Mouse (Mus musculus): ENCODE measurements at regions not wholly inside any gene's neighbourhood (a gene's known extent, or its start where the extent isn't known, plus 50 kb on each side); places are given as distances from the start of the nearest gene placed in this dataset.

GRCm38 (mm10) chr2:174848981-174849681 lies 88.7 kb downstream of the Edn3 start:
- Histone ChIP-seq H3K4me3 (ENCODE audit: low read depth, low read length) (no peak overlapping the region), H3K27ac (ENCODE audit: low read depth, low read length) (0 out of 2 replicates have a peak overlapping the region, but pooled peaks have one; percentile 18), H3K27me3 (ENCODE audit: control insufficient read depth, insufficient read depth, low read length) (no peaks in the 10 kb centered on the region), H3K9me3 (ENCODE audit: control insufficient read depth, low read length) (no peaks in the 10 kb centered on the region), H3K36me3 (ENCODE audit: control insufficient read depth, insufficient read depth, low read length) (no peaks in the 10 kb centered on the region), H3K4me1 (replicated peaks; ENCODE audit: control insufficient read depth, insufficient read depth, low read length) (peaks cover 9% of the 10 kb centered on the region; the same call in 1 of the 2 replicates), H3K9ac (ENCODE audit: low read length) (no peak overlapping the region), H3K4me2 (ENCODE audit: low read depth, low read length, severe bottlenecking) (no peak overlapping the region)
- 50% methylated on average over 16 of the region's 16 CpGs for WGBS
- DNase-seq (ENCODE audit: low spot score) (peak; percentile 60), ATAC-seq (replicated peaks; ENCODE audit: low FRiP score) (peak; percentile 44)

- ATAC-seq (replicated peaks; ENCODE audit: low FRiP score), result no peak
- Histone ChIP-seq H3K36me3 (ENCODE audit: control insufficient read depth, insufficient read depth, low read length) (no peaks in the 10 kb centered on the region), H3K27me3 (ENCODE audit: control insufficient read depth, insufficient read depth, low read length) (no peaks in the 10 kb centered on the region), H3K4me2 (ENCODE audit: low read depth, low read length, severe bottlenecking) (no peak overlapping the region), H3K9me3 (ENCODE audit: control insufficient read depth, low read length) (no peaks in the 10 kb centered on the region), H3K9ac (ENCODE audit: low read length) (no peak overlapping the region), H3K27ac (ENCODE audit: low read depth, low read length) (no peak overlapping the region), H3K4me1 (replicated peaks; ENCODE audit: control insufficient read depth, insufficient read depth, low read length) (peaks cover 9% of the 10 kb centered on the region; the same call in 1 of the 2 replicates), H3K4me3 (ENCODE audit: low read depth, low read length) (no peak overlapping the region)
- WGBS, result 76% methylated on average over 16 of the region's 16 CpGs
- DNase-seq (ENCODE audit: low spot score), result no peak
These were observed 90.4 kb downstream of the Edn3 start for GRCm38 (mm10) chr2:174850860-174851259.

- no peak overlapping the region for H3K27ac ChIP-seq (ENCODE audit: low read depth, low read length)
- WGBS, result 19% methylated on average over 22 of the region's 22 CpGs
- no peak overlapping the region for H3K4me2 ChIP-seq (ENCODE audit: low read depth, low read length, severe bottlenecking)
- peaks cover 9% of the 10 kb centered on the region; the same call in 1 of the 2 replicates for H3K4me1 ChIP-seq (replicated peaks; ENCODE audit: control insufficient read depth, insufficient read depth, low read length)
- H3K27me3 ChIP-seq (ENCODE audit: control insufficient read depth, insufficient read depth, low read length), result no peaks in the 10 kb centered on the region
- H3K4me3 ChIP-seq (ENCODE audit: low read depth, low read length), result no peak overlapping the region
- DNase-seq (ENCODE audit: low spot score) (peak; percentile 92), ATAC-seq (replicated peaks; ENCODE audit: low FRiP score) (peak; percentile 62)
- H3K9me3 ChIP-seq (ENCODE audit: control insufficient read depth, low read length), result no peaks in the 10 kb centered on the region
- 0 out of 2 replicates have a peak overlapping the region, but pooled peaks have one; percentile 32 for H3K9ac ChIP-seq (ENCODE audit: low read length)
- no peaks in the 10 kb centered on the region for H3K36me3 ChIP-seq (ENCODE audit: control insufficient read depth, insufficient read depth, low read length)
These were observed 91.3 kb downstream of the Edn3 start for GRCm38 (mm10) chr2:174851525-174852330.

GRCm38 (mm10) chr2:174853786-174854185 lies 93.4 kb downstream of the Edn3 start:
- Histone ChIP-seq H3K27me3 (ENCODE audit: control insufficient read depth, insufficient read depth, low read length) (no peaks in the 10 kb centered on the region), H3K9me3 (ENCODE audit: control insufficient read depth, low read length) (no peaks in the 10 kb centered on the region), H3K36me3 (ENCODE audit: control insufficient read depth, insufficient read depth, low read length) (no peaks in the 10 kb centered on the region), H3K9ac (ENCODE audit: low read length) (no peak overlapping the region), H3K4me1 (replicated peaks; ENCODE audit: control insufficient read depth, insufficient read depth, low read length) (peaks cover 14% of the 10 kb centered on the region; the same call in 1 of the 2 replicates), H3K4me3 (ENCODE audit: low read depth, low read length) (no peak overlapping the region), H3K27ac (ENCODE audit: low read depth, low read length) (no peak overlapping the region), H3K4me2 (ENCODE audit: low read depth, low read length, severe bottlenecking) (no peak overlapping the region)
- ATAC-seq (replicated peaks; ENCODE audit: low FRiP score), result no peak
- 83% methylated on average over 8 of the region's 8 CpGs for WGBS
- DNase-seq (ENCODE audit: low spot score), result no peak

GRCm38 (mm10) chr2:174855548-174855947 lies 95.1 kb downstream of the Edn3 start:
- ATAC-seq (replicated peaks; ENCODE audit: low FRiP score) (no peak), DNase-seq (ENCODE audit: low spot score) (no peak)
- H3K36me3 ChIP-seq (ENCODE audit: control insufficient read depth, insufficient read depth, low read length), result no peaks in the 10 kb centered on the region
- WGBS, result 91% methylated on average over 8 of the region's 8 CpGs
- no peaks in the 10 kb centered on the region for H3K9me3 ChIP-seq (ENCODE audit: control insufficient read depth, low read length)
- H3K4me3 ChIP-seq (ENCODE audit: low read depth, low read length), result no peak overlapping the region
- H3K9ac ChIP-seq (ENCODE audit: low read length), result no peak overlapping the region
- H3K27me3 ChIP-seq (ENCODE audit: control insufficient read depth, insufficient read depth, low read length), result no peaks in the 10 kb centered on the region
- H3K27ac ChIP-seq (ENCODE audit: low read depth, low read length), result no peak overlapping the region
- peaks cover 10% of the 10 kb centered on the region; the same call in 1 of the 2 replicates for H3K4me1 ChIP-seq (replicated peaks; ENCODE audit: control insufficient read depth, insufficient read depth, low read length)
- H3K4me2 ChIP-seq (ENCODE audit: low read depth, low read length, severe bottlenecking), result no peak overlapping the region

- H3K27me3 ChIP-seq (ENCODE audit: control insufficient read depth, insufficient read depth, low read length), result no peaks in the 10 kb centered on the region
- WGBS, result 87% methylated on average over 5 of the region's 5 CpGs
- no peak for ATAC-seq (replicated peaks; ENCODE audit: low FRiP score)
- H3K4me2 ChIP-seq (ENCODE audit: low read depth, low read length, severe bottlenecking), result no peak overlapping the region
- H3K9me3 ChIP-seq (ENCODE audit: control insufficient read depth, low read length), result no peaks in the 10 kb centered on the region
- H3K4me3 ChIP-seq (ENCODE audit: low read depth, low read length), result no peak overlapping the region
- no peak overlapping the region for H3K27ac ChIP-seq (ENCODE audit: low read depth, low read length)
- no peaks in the 10 kb centered on the region for H3K36me3 ChIP-seq (ENCODE audit: control insufficient read depth, insufficient read depth, low read length)
- no peak for DNase-seq (ENCODE audit: low spot score)
- no peak overlapping the region for H3K9ac ChIP-seq (ENCODE audit: low read length)
- peaks cover 10% of the 10 kb centered on the region; the same call in 1 of the 2 replicates for H3K4me1 ChIP-seq (replicated peaks; ENCODE audit: control insufficient read depth, insufficient read depth, low read length)
These were observed 95.7 kb downstream of the Edn3 start for GRCm38 (mm10) chr2:174856135-174856534.

GRCm38 (mm10) chr2:174858011-174858834 lies 97.8 kb downstream of the Edn3 start:
- H3K27me3 ChIP-seq (ENCODE audit: control insufficient read depth, insufficient read depth, low read length), result no peaks in the 10 kb centered on the region
- peaks cover 7% of the 10 kb centered on the region; the same call in 1 of the 2 replicates for H3K4me1 ChIP-seq (replicated peaks; ENCODE audit: control insufficient read depth, insufficient read depth, low read length)
- H3K4me2 ChIP-seq (ENCODE audit: low read depth, low read length, severe bottlenecking), result no peak overlapping the region
- peak overlapping the region; percentile 29; the same call in 1 of the 2 replicates for H3K9ac ChIP-seq (ENCODE audit: low read length)
- H3K27ac ChIP-seq (ENCODE audit: low read depth, low read length), result peak overlapping the region; percentile 70
- no peaks in the 10 kb centered on the region for H3K36me3 ChIP-seq (ENCODE audit: control insufficient read depth, insufficient read depth, low read length)
- WGBS, result 20% methylated on average over 15 of the region's 15 CpGs
- no peaks in the 10 kb centered on the region for H3K9me3 ChIP-seq (ENCODE audit: control insufficient read depth, low read length)
- DNase-seq (ENCODE audit: low spot score), result peak; percentile 81
- no peak overlapping the region for H3K4me3 ChIP-seq (ENCODE audit: low read depth, low read length)
- ATAC-seq (replicated peaks; ENCODE audit: low FRiP score), result peak; percentile 81

GRCm38 (mm10) chr2:174858835-174859215 lies 98.4 kb downstream of the Edn3 start:
- Histone ChIP-seq H3K27ac (ENCODE audit: low read depth, low read length) (peak overlapping the region; percentile 70), H3K36me3 (ENCODE audit: control insufficient read depth, insufficient read depth, low read length) (no peaks in the 10 kb centered on the region), H3K27me3 (ENCODE audit: control insufficient read depth, insufficient read depth, low read length) (no peaks in the 10 kb centered on the region), H3K9me3 (ENCODE audit: control insufficient read depth, low read length) (no peaks in the 10 kb centered on the region), H3K4me3 (ENCODE audit: low read depth, low read length) (no peak overlapping the region), H3K4me2 (ENCODE audit: low read depth, low read length, severe bottlenecking) (no peak overlapping the region), H3K9ac (ENCODE audit: low read length) (no peak overlapping the region; the same call in 1 of the 2 replicates), H3K4me1 (replicated peaks; ENCODE audit: control insufficient read depth, insufficient read depth, low read length) (peaks cover 7% of the 10 kb centered on the region; the same call in 1 of the 2 replicates)
- 5% methylated on average over 2 of the region's 2 CpGs for WGBS
- DNase-seq (ENCODE audit: low spot score) (no peak), ATAC-seq (replicated peaks; ENCODE audit: low FRiP score) (peak; percentile 69)
